Mouse (Mus musculus) C2C12 (cell line): ENCODE results near the gene Myo1b. TPM values are rescaled to one million over a fixed set of nuclear protein-coding genes. Genes with fewer than 3 reads are reported as not detected.

Source experiments
- H3K27me3 ChIP-seq: one replicate; pipeline ENCODE4 v1.6.1; 2011; ENCODE audit not compliant: control insufficient read depth, insufficient read depth, insufficient read length
- H3K36me3 ChIP-seq: one replicate; pipeline ENCODE4 v1.6.1; 2011; ENCODE audit not compliant: control insufficient read depth, insufficient read depth
- H3K4me3 ChIP-seq: one replicate; pipeline ENCODE4 v1.5.1; 2011; ENCODE audit warnings: mild to moderate bottlenecking, control low read depth; ENCODE audit not compliant: poor library complexity, insufficient read depth, severe bottlenecking
- H3K79me2 ChIP-seq: one replicate; pipeline ENCODE4 v1.6.1; 2011; ENCODE audit not compliant: control insufficient read depth, insufficient read depth
- H3K79me3 ChIP-seq: one replicate; pipeline ENCODE4 v1.6.1; 2011; ENCODE audit warnings: low read depth, control low read depth
- H3ac ChIP-seq: one replicate; pipeline ENCODE3; 2011; ENCODE audit warnings: low read depth; ENCODE audit not compliant: control insufficient read depth, insufficient read length
- CEBPB ChIP-seq: IDR thresholded peaks from one replicate; pipeline ENCODE4 v1.6.1; 2011; ENCODE audit warnings: low read depth, mild to moderate bottlenecking, control low read depth, moderate library complexity
- CTCF ChIP-seq: IDR thresholded peaks from one replicate; pipeline ENCODE4 v1.5.1; 2011; ENCODE audit not compliant: control insufficient read depth, insufficient read depth, insufficient read length
- FOSL1 ChIP-seq: IDR thresholded peaks from one replicate; pipeline ENCODE4 v1.8.0; 2011; ENCODE audit warnings: mild to moderate bottlenecking, low read length; ENCODE audit not compliant: poor library complexity, insufficient read depth, severe bottlenecking
- MAX ChIP-seq: IDR thresholded peaks from one replicate; pipeline ENCODE4 v1.6.1; 2011; ENCODE audit warnings: mild to moderate bottlenecking, control low read depth
- MYOD1 ChIP-seq: IDR thresholded peaks from one replicate; pipeline ENCODE4 v1.6.1; 2011; ENCODE audit warnings: low read depth; ENCODE audit not compliant: control insufficient read depth, insufficient read length
- MYOG ChIP-seq: IDR thresholded peaks from one replicate; pipeline ENCODE4 v1.6.1; 2011; ENCODE audit not compliant: control insufficient read depth, insufficient read length; ENCODE audit errors: extremely low read depth
- USF1 ChIP-seq: IDR thresholded peaks from one replicate; pipeline ENCODE4 v1.6.1; 2011; ENCODE audit warnings: low read depth, mild to moderate bottlenecking, control low read depth, moderate library complexity
- polyA plus RNA-seq: library from polyadenylated mRNA; unstranded; fragments of >200 nt; fragmentation: generic; extraction: Trizol; gene quantifications from one replicate; pipeline ENCODE4 v1.2.1, GENCODE M21; 2012; ENCODE audit warnings: missing spikeins

Gene Myo1b
- polyA plus RNA-seq, 1 experiment = 2.9 TPM

DNA sequence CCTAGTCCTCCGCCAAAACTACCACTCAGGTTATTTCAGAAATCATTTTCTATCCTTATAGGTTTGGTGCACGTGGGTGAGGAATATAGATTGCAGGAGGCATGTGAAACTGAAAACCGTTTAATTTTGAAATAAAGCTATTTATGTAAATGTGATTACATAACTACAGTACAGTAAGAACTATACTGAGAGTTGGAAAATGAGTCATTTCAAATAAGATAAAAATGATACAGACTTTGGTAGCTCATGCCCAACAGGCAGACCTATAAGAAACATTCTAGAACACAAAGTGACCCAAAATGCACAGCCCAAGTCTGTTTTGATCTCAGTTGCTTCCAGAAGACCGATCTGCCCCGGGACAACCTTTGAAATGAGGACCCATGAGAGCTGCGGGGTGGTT, 95.4 kb downstream of the Myo1b start:
- no peak overlapping the region for H3ac ChIP-seq
- no peak overlapping the region for H3K4me3 ChIP-seq
- H3K36me3 ChIP-seq = no peaks in the 10 kb centered on the region
- H3K79me2 ChIP-seq = no peaks in the 10 kb centered on the region
- TF ChIP-seq MAX (no peak), MYOD1 (no peak), CTCF (no peak), MYOG (no peak), USF1 (no peak), CEBPB (no peak), FOSL1 (no peak)
- no peaks in the 10 kb centered on the region for H3K79me3 ChIP-seq
- H3K27me3 ChIP-seq = no peaks in the 10 kb centered on the region

GRCm38 (mm10) chr1:51820013-51820441, 95.8 kb downstream of the Myo1b start:
- TF ChIP-seq FOSL1 = no peak
- H3K27me3 ChIP-seq = no peaks in the 10 kb centered on the region
- no peak overlapping the region for H3K4me3 ChIP-seq
- no peaks in the 10 kb centered on the region for H3K36me3 ChIP-seq
- no peaks in the 10 kb centered on the region for H3K79me2 ChIP-seq
- H3K79me3 ChIP-seq = no peaks in the 10 kb centered on the region
- no peak overlapping the region for H3ac ChIP-seq

DNA sequence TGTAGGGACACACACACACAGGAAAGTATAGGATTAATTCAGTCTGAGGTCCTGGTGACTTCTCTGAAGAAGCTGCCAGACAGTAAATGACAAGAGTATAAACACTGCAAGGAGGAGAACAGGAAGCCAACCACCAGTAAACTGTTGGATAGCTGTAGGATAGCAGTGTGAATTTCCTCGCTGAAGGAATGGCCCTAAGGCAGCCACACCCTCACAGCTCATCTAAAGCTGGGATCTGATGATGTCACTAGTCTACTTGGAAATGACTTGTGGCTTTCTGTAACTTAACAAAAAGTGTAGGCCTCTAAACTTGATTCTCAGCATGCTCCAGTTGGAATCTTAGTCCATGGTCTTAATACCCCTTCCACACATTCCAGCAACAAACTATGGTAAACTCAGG, 100.2 kb downstream of the Myo1b start:
- H3K27me3 ChIP-seq = no peaks in the 10 kb centered on the region
- H3K4me3 ChIP-seq = no peak overlapping the region
- H3K79me3 ChIP-seq = no peaks in the 10 kb centered on the region
- no peak overlapping the region for H3ac ChIP-seq
- no peaks in the 10 kb centered on the region for H3K79me2 ChIP-seq
- H3K36me3 ChIP-seq = no peaks in the 10 kb centered on the region
- no peak for TF ChIP-seq FOSL1
- TF ChIP-seq MYOG = no peak
- no peak for TF ChIP-seq CTCF
- TF ChIP-seq MAX = no peak
- no peak for TF ChIP-seq CEBPB
- no peak for TF ChIP-seq MYOD1
- TF ChIP-seq USF1 = no peak

DNA sequence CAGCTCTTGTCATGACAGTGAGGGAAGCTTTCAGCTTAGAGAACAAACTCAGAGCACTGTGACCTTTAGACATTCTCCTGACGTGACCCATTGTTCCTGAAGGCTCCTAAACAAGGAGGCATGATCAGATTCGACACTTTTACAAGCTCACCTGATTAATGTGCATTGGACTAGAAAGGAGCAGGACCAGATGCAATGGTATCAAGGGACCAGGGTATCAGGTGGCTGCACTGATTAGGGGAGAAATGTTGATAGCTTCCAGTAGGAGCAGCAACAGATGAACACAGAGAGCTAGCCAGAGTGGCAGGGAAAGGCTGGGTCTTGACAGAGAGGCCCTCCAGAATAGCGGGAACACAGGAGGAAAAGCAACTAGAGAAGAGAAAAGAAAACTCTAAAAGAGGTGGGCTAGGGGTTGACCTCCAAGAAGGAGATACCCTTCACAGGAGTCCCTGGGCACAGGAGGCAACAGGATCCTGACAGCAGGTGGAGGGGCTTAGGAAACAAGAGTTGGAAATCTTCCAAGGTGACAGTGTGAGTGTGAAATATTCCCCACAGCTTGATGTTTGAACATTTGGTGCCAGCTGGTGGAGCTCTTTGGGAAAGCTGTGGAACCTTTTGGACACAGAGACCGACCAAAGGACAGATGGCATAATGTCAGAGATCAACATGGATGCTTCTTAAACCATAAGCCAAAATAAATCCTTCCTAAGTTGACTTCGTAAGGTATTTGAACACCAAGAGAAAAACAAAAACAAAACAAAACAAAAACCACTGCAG, 100.8 kb downstream of the Myo1b start:
- Histone ChIP-seq H3ac (no peak overlapping the region), H3K79me3 (no peaks in the 10 kb centered on the region), H3K79me2 (no peaks in the 10 kb centered on the region), H3K4me3 (no peak overlapping the region), H3K36me3 (no peaks in the 10 kb centered on the region), H3K27me3 (no peaks in the 10 kb centered on the region)
- TF ChIP-seq USF1 (no peak), CEBPB (no peak), MYOD1 (no peak), MAX (no peak), MYOG (no peak), CTCF (no peak), FOSL1 (no peak)

- H3K4me3 ChIP-seq = no peak overlapping the region
- no peak overlapping the region for H3ac ChIP-seq
- TF ChIP-seq CTCF (no peak), MYOD1 (no peak), CEBPB (no peak), USF1 (no peak), FOSL1 (no peak), MYOG (no peak), MAX (no peak)
- no peaks in the 10 kb centered on the region for H3K79me2 ChIP-seq
- H3K27me3 ChIP-seq = no peaks in the 10 kb centered on the region
- H3K36me3 ChIP-seq = no peaks in the 10 kb centered on the region
- H3K79me3 ChIP-seq = no peaks in the 10 kb centered on the region
Measured at GRCm38 (mm10) chr1:51808847-51809246, 107.0 kb downstream of the Myo1b start.

GRCm38 (mm10) chr1:51808228-51808627, 107.6 kb downstream of the Myo1b start:
- Histone ChIP-seq H3K4me3 (no peak overlapping the region), H3K79me2 (no peaks in the 10 kb centered on the region), H3K79me3 (no peaks in the 10 kb centered on the region), H3K27me3 (no peaks in the 10 kb centered on the region), H3ac (no peak overlapping the region), H3K36me3 (no peaks in the 10 kb centered on the region)
- no peak for TF ChIP-seq CEBPB
- TF ChIP-seq MAX = no peak
- TF ChIP-seq CTCF = no peak
- TF ChIP-seq MYOG = no peak
- TF ChIP-seq FOSL1 = no peak
- TF ChIP-seq MYOD1 = no peak
- no peak for TF ChIP-seq USF1
